Mouse (Mus musculus) MEL (cell line): ENCODE results near the gene Cntnap2.

Experiments used
- BHLHE40 ChIP-seq: IDR thresholded peaks from 2 replicates; pipeline ENCODE4 v1.6.1; 2012; ENCODE audit warnings: low read depth, mild to moderate bottlenecking, inconsistent platforms, low read length, improper control_type of control experiment, borderline replicate concordance
- CTCF ChIP-seq, 3 experiments: IDR thresholded peaks in 2 of 3; conservative IDR thresholded peaks in 1 of 3; 2 replicates each; pipeline ENCODE4 v1.5.1; 2011 to 2012; ENCODE audit warnings: low read length in 3 of 3, low read depth in 2 of 3, mild to moderate bottlenecking in 2 of 3, improper control_type of control experiment in 1 of 3, inconsistent platforms in 1 of 3, mixed read lengths in 1 of 3, moderate library complexity in 1 of 3; ENCODE audit not compliant: control insufficient read depth in 1 of 3, insufficient read depth in 1 of 3, poor library complexity in 1 of 3, severe bottlenecking in 1 of 3
- ETS1 ChIP-seq: IDR thresholded peaks from 2 replicates; pipeline ENCODE4 v1.6.1; 2012; ENCODE audit warnings: low read depth, mild to moderate bottlenecking, inconsistent platforms, low read length, improper control_type of control experiment, moderate library complexity
- GABPA ChIP-seq: IDR thresholded peaks from 2 replicates; pipeline ENCODE4 v1.6.1; 2012; ENCODE audit warnings: low read depth, mild to moderate bottlenecking, inconsistent platforms, low read length, improper control_type of control experiment, moderate library complexity
- JUND ChIP-seq: IDR thresholded peaks from 2 replicates; pipeline ENCODE4 v1.6.1; 2011; ENCODE audit warnings: low read depth, mild to moderate bottlenecking, improper control_type of control experiment, low read length
- MAFK ChIP-seq: IDR thresholded peaks from 2 replicates; pipeline ENCODE4 v1.6.1; 2011; ENCODE audit warnings: low read depth, mild to moderate bottlenecking, low read length, improper control_type of control experiment, borderline replicate concordance
- MAZ ChIP-seq: IDR thresholded peaks from 2 replicates; pipeline ENCODE4 v1.6.1; 2012; ENCODE audit warnings: low read depth, mild to moderate bottlenecking, inconsistent platforms, low read length, improper control_type of control experiment
- NELFE ChIP-seq: IDR thresholded peaks from 2 replicates; pipeline ENCODE4 v1.6.1; 2011; ENCODE audit warnings: low read depth, low read length, improper control_type of control experiment
- POLR2A ChIP-seq, 2 experiments: IDR thresholded peaks; 2 replicates each; pipeline ENCODE4 v1.6.1; 2011 to 2012; ENCODE audit warnings: low read length in 2 of 2, mild to moderate bottlenecking in 2 of 2, control low read depth in 1 of 2, improper control_type of control experiment in 1 of 2, low read depth in 1 of 2, moderate library complexity in 1 of 2; ENCODE audit not compliant: control insufficient read depth in 1 of 2, insufficient read depth in 1 of 2, poor library complexity in 1 of 2

GRCm38 (mm10) chr6:46716576-46716975, 1657.4 kb downstream of the Cntnap2 start:
- TF ChIP-seq MAZ (no peak), JUND (no peak), CTCF (IDR thresholded peaks at IDR 0.05 in 2 of 3, conservative IDR thresholded peaks at IDR 0.05 in 1 of 3; ENCODE audit: control insufficient read depth in 1 of 3, insufficient read depth in 1 of 3, low read depth in 2 of 3, low read length in 3 of 3, poor library complexity in 1 of 3, severe bottlenecking in 1 of 3) (no peak), BHLHE40 (no peak), POLR2A (IDR thresholded peaks at IDR 0.05; ENCODE audit: control insufficient read depth in 1 of 2, insufficient read depth in 1 of 2, low read depth in 1 of 2, low read length in 2 of 2, poor library complexity in 1 of 2) (no peak), NELFE (no peak), MAFK (no peak), GABPA (no peak), ETS1 (no peak)
